Mouse (Mus musculus) spleen, adult 18-20 months (tissue): ENCODE data around the gene Tbc1d20.
"Not testable (repeated sequence)": the region's sequence is repeated elsewhere in the genome, so short reads cannot be mapped to it uniquely, and the experiment has no call there.

Experiments used
- DNase-seq, 2 experiments: peaks; one replicate each; pipeline ENCODE4 v3.0.0; 2022; ENCODE audit warnings: mixed read lengths in 2 of 2

Tbc1d20 gene

DNA sequence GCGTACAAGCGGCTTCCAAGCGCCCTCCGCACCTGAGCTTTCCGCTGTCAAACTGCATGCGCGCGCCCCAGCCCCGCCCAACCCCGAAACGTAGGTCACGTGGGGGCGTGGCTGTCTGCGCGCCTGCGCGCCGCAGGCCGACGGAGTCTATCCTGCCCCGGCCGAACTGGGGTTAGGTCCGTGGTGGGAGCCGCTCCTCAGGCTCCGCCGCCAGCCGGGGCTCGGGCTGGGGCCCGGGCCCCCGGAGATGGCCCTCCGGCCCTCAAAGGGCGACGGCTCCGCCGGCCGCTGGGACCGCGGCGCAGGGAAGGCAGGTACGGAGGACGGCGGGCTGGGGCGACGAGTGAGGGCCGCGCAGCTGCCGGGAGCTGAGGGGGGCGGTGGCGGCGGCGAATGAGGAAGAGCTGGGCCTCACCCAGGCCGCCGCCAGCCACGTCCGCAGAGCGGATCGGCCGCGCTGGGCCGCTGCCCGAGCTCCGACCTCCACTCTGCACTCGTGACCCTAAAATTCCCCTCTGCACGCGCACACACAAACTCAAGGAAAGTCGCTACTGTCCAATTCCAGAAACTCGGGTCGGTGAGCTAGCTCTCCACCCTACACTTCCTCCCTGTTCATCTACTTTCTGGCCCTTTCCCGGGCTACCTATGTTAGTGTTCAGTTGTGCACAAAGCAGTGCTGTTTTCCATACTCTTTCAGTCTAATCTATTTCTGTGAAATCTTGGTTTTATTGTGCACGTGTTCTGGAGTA, at the start of gene Tbc1d20:
Gene Tbc1d20, plus strand, starts transcription at position 102 of the 749 bp plus-strand sequence.
- DNase-seq = peak; percentile 87 to 92

DNA sequence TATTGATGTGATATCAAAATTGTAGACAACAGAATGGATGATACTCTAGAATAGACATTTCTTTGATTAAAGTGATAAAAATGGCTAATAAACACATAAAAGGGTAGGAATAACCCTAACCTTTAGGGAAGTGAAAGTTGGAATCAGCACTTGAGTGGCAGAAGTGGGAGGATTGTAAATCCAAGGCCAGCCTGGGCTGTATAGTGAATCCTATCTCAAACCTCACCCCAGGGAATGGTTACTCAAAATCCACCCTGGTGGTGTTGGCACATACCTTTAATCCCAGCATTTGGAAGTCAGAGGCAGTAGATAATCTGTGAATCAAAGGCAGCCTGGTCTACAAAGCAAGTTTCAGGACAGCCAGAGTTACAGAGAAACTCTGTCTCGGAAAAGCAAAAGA, 46.4 kb upstream of the Tbc1d20 start:
- DNase-seq = no peak

DNA sequence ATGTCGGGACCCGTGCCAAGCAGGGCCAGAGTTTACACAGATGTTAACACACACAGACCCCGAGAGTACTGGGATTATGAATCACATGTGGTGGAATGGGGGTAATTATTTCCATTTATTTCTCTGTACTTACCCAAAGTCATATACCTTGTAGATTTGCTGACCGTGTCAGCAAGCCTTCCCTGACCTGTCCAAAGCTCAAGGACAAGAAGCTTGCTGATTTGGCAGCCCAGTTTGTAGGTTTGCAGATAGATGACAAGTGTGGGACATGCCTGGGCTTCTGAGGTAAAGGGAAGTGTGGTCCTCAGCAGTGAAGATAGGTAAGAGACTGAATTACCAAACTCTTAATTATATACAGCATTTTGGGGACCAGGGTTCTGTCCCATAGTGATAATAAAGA, 43.1 kb upstream of the Tbc1d20 start:
- no peak for DNase-seq

DNA sequence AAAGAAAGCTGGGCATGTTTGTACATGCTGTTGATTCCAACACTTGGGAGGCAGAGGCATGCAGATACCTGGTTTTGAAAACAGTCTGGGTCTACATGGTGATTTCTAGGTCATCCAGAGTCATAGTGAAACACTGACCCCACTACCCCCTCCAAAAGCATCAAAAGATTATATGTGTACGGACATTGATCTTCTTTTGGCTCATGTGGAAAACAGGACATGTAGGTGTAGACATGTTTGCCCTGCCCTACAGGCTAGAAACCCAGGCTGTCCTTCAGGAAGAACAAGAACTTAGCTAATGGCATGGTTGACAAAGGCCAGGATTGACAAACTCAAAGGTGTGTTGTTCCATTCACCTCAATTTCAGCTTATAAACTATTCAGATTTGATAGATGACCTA, 33.9 kb upstream of the Tbc1d20 start:
- DNase-seq = no peak

DNA sequence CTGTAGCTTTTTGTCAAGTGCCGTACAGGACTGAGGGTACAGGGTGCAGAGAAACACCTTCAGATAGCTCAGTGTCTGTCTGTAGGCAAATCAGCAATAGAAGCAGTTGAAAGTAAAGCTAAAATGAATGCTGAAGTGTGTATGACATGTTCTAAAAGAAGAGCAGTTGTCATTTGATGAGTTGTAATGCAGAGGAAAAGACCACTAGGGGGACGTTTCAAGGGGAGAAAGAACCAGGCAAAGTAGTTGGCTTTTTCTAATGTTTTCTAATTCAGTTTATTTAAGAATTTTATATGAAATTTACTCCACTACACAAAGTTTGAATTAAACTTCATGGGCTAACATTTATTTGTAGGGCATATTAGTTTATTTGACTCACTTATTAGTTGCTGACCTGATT, 20.0 kb upstream of the Tbc1d20 start:
- no peak for DNase-seq

DNA sequence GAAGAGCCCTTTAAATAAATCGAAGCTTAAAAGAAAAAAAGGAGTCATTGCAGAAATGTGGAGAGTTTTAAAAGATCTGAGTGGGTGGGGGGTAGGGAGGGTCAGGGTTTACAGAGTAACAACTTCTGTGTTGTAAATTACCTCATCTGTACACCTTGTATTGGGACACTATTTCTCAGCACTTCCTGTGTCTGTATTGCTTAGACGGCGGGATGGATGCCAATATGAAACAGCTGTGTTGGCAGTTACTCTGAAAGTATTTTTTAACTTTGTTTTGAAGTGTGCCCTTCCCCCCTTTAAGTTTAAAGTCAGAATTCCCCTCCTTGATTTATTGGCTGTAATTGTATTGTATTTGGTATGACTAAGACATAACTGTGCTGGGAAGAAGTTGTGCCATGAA, 12.2 kb upstream of the Tbc1d20 start:
- no peak for DNase-seq

DNA sequence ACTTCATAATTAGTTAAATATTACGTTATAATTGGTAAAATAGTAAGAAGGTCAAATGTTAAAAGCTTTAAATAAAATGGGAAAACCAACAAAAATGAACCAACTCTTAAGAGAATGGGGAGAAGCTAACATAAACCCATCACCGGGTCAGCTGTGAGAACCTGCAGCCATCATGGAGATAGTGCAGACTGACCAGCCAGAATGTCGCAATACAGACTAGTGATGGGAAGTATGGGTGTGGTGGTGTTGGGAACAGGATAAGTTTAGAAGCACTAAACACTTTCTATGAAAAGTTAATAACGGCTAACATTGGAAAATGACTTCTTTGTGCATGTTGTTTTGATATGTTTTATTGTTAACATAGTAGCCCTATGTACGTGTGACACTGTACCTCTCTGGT, 6.1 kb upstream of the Tbc1d20 start:
- no peak for DNase-seq

DNA sequence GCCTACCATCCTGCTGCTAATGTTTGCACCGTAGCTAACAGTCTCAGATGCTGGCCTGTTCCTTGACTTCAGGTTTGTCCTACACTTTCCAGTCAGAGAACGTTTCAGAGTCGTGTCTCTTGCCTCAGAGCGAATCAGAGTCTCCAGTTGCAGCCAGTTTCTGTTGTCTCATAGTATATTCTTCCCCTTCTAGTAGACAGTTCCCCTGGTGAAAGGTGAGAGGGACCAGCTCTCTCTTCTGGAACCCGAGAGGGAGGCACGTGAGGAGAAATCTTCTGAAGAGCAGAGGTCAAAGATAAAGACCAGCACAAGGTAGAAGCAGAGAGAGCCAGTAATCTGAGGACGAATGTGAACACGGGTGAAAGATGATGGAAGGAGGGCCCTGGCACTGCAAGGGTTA, 5.6 kb upstream of the Tbc1d20 start:
- DNase-seq = no peak

DNA sequence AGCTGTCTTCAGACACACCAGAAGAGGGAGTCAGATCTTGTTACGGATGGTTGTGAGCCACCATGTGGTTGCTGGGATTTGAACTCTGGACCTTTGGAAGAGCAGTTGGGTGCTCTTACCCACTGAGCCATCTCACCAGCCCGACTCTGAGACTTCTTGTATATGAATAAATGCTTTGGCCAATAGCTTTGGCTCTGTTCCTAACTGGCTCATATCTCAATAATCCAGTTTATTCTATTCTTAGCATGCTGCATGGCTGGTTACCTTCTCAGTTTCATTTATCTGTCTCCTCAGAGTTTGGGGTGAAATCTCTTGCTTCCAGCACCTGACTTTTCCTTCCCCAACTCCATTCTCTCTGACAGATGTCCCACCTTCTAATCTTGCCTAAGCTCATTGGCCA, 4.0 kb upstream of the Tbc1d20 start:
- DNase-seq = not testable (repeated sequence)

DNA sequence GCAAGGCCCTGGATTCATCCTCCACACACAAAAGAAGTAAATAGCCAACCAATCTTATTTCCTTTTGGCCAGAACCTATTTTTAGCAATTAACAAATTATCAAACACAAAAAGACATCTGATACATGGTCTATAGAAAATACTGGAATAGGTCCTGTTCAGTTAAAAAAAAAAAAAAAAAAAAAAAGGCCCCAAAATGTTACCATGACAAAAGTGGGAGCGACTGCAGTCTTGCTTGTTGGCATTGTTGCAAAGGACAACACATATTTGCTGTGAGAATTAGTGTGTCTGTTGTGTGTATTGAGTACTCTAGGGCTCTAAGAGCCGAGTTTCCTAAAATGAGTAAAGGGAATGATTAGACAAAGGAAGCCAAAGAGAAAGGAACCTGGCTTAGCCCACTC, 1.2 kb upstream of the Tbc1d20 start:
- DNase-seq = no peak

DNA sequence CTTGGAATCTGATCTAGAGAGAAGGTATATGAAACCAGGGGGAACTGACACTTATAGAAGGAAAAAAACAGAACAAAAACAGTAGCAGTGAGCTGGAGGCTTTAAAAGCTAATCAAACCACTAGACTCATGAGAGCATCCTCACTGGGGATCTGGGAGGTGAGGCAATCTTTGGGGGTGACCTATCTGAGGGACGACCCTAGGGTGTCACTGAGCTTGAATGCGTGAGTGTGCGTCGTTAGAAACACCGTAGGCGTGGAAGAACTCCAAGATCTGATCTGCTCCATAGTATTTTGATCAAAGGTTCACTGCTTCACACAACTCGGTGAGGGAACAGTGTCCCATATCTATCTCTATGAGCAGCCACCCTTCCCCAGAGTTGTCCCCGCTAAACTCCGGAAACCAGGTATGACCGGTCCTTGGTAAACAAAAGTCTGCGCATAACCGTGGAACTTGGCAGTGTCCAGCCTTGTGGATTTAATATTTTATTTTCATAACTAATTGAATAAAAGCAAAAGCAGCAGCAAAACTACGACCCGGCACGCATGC, 375 bp upstream of the Tbc1d20 start:
- DNase-seq = no peak

DNA sequence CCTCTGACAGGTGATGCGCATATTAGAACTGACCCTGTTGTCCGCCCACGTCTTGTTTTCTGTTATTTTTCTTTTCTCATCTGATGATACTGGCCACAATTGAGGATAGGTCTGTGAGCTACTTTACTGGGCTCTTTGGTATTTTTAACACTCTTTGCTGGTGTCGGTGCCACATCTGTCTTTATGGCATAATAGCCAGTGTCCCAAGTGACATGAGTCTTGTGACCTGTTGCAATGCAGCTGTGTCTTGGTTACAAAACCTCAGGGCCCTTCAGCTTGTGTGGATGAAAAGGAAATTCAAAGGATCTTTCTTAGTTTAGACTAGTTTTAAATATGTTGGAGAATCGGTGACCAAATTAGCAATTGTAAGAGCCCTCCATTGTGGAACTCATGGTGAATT, 913 bp downstream of the Tbc1d20 start:
- DNase-seq = no peak

DNA sequence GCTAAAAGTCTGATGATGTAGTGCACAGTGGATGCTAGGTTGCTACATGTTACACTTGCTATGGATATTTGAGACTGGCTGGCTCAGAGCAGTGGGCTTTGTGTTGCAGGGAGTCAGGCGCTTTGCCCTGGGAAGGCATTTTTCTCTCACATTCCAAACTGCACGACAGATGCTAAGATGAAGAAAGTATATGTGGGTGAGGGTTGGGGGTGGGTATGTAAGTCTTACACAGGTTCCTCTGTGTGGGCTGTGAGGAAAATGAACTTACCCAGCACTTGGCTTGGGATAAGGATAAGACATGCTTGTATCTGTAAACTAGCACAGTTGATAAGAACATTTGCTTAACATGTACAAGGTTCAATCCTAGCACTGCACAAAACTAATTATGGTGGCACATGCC, 9.2 kb downstream of the Tbc1d20 start:
- DNase-seq = no peak

DNA sequence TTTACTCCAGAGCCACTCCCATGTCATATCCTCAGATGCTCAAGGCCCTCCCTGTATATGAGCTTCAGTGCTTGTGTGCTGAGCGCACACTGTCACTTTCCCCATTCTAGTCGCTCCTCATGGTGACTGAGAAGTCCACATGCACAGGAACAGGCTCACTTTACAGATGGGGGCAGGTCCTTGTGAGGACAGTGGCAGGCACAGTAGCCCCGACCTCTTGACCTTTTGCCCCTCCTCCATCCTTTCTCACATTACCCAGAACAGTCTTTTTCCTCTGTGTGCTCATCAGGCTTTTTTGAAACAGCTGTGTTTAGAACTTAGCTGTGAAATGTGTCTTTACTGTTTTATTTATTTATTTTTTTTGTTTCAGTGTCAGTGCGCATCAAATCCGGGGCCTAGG, 10.2 kb downstream of the Tbc1d20 start:
- DNase-seq = no peak

DNA sequence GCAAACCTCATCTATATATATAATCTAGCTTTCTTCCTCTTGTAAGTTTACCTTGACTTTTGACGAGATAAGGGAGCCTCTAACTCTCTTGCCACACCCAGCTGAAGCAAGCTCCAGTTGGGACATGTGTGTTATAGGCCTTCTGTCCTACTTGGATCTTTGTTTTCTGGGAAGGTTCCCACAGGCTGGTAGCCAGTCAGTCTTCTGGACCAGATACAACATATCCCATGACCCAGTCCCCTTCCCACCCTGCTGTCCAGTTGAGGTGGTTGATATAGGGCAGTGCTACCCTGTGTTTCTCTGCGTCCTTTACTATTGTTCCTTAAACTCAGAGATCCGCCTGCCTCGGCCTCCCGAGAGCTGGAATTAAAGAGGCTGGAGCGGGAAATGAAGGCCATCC, 11.9 kb downstream of the Tbc1d20 start:
- DNase-seq = no peak

DNA sequence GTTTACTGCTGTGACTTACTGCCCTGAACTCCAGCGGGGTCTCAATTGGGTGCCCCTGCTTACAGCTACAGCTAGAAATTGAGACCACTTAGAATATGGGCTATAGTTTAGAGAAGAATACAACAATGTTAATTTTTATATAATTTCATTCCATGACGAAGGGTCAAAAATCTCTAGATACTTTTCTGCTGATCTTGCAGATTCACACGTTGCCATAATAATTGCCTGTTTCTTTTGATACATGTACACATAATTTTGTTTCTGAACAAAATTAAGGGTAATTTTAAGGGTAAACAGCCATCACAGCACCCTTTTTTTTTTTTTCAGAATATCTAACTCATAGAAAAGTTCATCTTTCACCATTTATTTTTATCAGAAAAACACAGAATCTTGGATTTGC, 13.6 kb downstream of the Tbc1d20 start:
- no peak for DNase-seq

DNA sequence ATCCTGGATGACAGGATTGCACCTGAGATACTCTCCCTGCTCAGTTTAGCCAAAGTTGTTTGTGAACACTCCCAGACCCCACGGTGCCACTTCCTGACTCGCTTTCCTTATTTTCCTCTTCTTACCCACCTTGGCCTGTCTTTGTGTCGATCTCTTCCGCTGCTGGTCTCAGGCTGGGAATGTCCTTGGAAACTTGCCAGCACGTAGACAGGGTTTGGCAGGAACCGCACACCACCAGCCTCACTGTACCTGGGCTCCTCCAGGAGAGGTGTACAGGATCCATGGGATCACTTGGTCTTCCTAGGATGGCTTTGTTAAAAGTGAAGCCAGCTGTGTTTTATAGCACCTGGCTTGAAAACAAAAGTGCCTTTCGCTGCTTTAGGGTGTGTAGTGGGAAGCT, 19.4 kb downstream of the Tbc1d20 start:
- DNase-seq = no peak

DNA sequence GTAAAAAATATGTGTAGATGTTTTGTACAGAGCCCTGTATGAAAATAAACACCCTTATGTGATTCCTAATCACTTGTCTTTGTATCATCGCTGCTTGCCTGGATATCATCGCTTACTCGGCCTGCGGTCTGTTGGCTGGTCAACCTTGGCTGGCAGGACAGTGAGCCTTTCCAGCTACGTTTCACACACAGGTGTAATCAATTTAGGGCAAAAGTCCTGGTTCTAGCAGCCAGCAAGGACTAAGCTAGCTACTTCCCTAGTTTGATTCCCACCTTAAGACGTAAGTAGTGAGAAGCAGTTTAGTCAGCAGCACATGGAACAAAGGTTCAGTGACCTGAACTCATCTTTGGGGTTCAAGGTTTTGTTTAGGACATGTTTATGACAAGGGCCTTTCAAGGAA, 20.3 kb downstream of the Tbc1d20 start:
- no peak for DNase-seq

DNA sequence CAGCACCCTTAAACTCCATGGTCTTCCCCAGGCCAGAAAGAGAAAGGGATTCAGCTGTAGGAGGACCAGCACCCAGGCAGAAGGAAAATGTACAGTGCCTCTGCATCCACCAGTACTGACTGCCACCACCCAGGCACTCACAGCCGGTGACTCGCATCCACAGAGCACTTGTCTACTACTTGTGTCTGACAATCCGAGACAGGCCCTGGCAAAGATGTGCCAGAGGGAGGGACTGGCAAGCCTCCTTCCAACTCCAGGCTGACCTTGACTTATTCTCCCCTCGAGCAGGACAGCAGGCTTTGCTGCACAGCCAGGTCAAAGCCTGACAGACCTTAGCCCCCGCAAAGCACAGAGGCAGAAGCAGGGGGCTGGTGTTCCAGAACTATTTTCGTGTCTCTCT, 23.4 kb downstream of the Tbc1d20 start:
- no peak for DNase-seq

DNA sequence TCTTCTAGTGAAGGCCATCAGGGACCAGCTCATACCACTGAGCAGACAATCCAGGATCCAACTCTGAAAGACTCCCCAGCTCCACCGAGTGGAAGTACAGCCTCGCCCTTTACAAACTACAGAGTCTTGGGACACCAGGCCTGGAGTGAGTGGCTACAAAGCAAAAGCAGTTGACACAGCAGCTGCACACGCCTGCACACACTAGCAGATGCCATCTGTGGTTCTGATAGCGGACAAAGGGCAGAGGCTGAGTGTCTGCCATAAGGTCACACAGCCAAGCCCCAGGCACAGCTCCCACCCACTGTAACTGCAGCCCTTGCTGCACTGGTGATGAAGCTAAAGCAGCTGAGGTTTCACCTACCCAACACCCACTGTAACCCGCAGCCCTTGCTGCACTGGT, 27.9 kb downstream of the Tbc1d20 start:
- DNase-seq = no peak

DNA sequence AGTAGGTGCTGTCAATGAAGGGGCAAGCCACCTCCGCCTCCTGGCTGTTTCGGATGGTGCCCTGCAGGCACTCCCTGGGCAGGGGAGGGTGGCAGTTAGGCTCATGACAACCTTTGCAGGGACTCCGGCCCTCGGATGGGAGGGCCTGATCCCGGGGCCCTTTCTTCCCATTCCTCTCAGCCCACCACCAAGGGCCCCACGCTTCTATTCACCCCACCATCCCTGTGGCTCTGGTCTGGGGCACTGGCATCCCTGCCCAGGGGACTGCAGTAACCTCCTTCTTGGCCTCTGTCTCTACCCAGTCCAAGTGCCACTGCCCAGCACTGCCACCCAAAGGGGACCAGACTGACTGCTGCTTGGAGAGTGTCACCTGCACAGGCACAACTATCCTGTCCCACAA, 28.6 kb downstream of the Tbc1d20 start:
- DNase-seq = no peak

DNA sequence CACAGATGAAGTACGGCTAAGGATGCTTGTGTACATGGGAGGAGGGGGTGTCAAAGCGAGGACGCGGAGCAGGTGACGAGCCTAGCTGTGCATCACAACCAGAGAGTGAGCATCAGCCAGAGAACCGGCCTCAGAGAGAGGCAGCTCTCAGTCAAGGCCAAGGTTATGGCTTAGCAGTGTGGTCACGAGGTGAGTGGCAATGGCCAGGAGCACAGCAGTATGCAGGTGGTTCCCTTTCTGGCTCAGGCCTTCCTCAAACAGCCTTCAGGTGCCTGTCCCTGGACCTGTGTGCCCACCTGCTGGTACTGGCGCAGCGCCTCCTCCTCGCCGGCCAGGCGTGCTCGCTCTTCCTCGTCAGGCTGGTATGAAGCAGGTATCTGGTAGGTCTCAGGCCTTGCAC, 30.3 kb downstream of the Tbc1d20 start:
- DNase-seq = no peak

DNA sequence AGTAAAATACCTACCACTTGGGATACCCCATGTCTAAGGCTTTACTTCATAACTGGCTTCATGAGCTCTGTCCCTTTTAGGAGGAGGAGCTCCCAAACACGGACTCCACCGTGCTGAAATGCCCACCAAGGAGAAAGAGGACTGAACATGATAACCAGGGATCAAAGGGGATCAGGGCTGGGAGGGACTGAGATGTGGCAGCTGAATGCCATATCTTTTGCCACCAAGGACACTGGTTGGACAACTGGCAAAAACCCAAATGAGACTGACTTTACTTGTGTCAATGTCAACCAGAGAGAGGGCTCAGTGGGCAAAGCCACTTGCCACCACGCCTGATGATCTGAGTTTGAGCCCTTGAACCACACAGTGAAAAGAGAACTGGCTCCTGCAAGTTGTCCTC, 31.2 kb downstream of the Tbc1d20 start:
- DNase-seq = no peak

DNA sequence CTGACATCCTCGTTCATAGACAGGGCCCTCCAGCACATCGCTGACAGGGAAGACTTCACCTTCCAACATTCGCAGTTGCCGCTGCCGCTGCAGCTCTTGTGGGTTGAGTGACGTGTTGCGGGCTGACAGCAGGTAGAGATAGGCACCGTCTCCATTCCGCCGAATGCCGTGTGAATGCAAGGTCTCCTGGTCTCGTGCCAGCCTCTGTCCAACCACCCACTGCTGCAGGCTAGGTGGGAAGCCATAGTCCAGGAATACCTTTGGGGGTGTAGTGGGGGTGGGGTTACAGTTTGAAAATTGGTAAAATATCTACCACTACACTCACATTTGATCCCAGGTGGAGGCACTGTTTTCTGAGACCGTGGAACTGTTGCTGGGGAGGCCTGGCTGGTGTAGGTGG, 32.5 kb downstream of the Tbc1d20 start:
- DNase-seq = no peak

DNA sequence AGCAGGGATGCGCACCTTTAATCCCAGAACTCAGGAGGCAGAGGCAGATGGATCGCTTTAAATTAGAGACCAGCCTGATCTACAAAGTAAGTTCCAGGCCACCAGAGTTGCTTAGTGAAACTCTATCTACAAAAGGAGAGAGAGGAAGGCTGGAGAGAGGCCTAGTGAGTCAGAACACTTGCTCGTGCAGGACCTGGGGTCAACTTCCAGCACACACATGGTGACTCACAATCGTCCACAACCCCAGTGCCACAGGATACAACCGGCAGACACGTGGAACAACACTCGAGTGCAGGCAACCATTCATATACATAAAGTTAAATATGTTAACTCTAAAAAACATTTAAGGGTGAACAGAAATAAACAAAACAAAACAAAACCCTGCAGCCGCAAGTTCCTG, 33.0 kb downstream of the Tbc1d20 start:
- DNase-seq = no peak
